Mouse (Mus musculus): ENCODE measurements around the gene Peak1.

DNA sequence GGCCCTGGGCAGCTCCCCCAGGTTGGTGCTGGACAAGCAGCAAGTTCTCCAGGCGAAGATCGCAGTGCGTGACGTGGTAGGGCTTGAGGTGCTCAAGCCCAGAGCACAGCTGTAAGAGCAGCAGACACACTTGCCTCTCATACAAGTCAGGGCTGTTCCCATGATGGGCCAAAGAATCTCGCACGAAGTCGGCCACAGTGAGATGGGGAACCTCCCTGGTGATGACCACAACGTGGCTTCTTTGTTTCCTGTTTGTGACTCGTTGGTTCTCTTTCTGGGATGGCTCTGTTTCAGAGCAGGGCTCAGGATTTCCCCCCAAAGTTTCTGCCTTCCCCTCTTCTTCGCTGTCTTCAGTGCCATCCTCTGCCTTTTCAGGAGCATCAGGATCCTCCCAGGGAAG lies 210.8 kb downstream of the Peak1 start:
- TF ChIP-seq CTCF (IDR thresholded peaks at IDR 0.05; ENCODE audit: borderline replicate concordance, insufficient read depth, low read length) (no peak), POLR2A (IDR thresholded peaks at IDR 0.05; ENCODE audit: low read depth, low read length) (no peak)

Data from embryonic fibroblast, embryonic 13.5 days (primary cell).